Mouse (Mus musculus) midbrain, postnatal 0 days (tissue): Measurements from ENCODE around the gene Lypla2. TPM values are rescaled to one million over a fixed set of nuclear protein-coding genes. Genes with fewer than 3 reads are reported as not detected.

ENCODE experiments used
- ATAC-seq: fragments of 200-750 bp; cut with Nextera tagmentation; 2 replicates; pipeline ENCODE4 v1.8.0; 2017; ENCODE audit warnings: moderate number of reproducible peaks, mild to moderate bottlenecking, moderate TSS enrichment, moderate library complexity; ENCODE audit not compliant: low FRiP score
- DNase-seq: peaks from one replicate; pipeline ENCODE4 v3.0.0-alpha.2; 2015; ENCODE audit warnings: low spot score
- H3K27ac ChIP-seq: fragments of 300-500 bp; sonication (generic); 2 replicates; pipeline ENCODE4 v1.5.1; 2014; ENCODE audit warnings: low read depth, mild to moderate bottlenecking, low read length, mixed read lengths
- H3K27me3 ChIP-seq: fragments of 300-500 bp; sonication (generic); 2 replicates; pipeline ENCODE4 v1.6.1; 2014; ENCODE audit warnings: low read length, control low read depth, mixed read lengths; ENCODE audit not compliant: insufficient read depth
- H3K36me3 ChIP-seq: fragments of 300-500 bp; sonication (generic); 2 replicates; pipeline ENCODE4 v1.6.1; 2014; ENCODE audit warnings: low read length, control low read depth, mixed read lengths; ENCODE audit not compliant: insufficient read depth
- H3K4me1 ChIP-seq: fragments of 300-500 bp; sonication (generic); 2 replicates; pipeline ENCODE4 v1.6.1; 2014; ENCODE audit warnings: mild to moderate bottlenecking, control low read depth, antibody characterized with exemption, low read length, mixed read lengths; ENCODE audit not compliant: insufficient read depth
- H3K4me2 ChIP-seq: fragments of 300-500 bp; sonication (generic); 2 replicates; pipeline ENCODE4 v1.6.1; 2014; ENCODE audit warnings: low read depth, mild to moderate bottlenecking, low read length, mixed read lengths; ENCODE audit not compliant: poor library complexity, severe bottlenecking
- H3K4me3 ChIP-seq: fragments of 300-500 bp; sonication (generic); 2 replicates; pipeline ENCODE4 v1.5.1; 2014; ENCODE audit warnings: low read depth, mild to moderate bottlenecking, low read length, moderate library complexity
- H3K9ac ChIP-seq: fragments of 300-500 bp; sonication (generic); replicated peaks from 2 replicates; pipeline ENCODE4 v1.6.1; 2014; ENCODE audit warnings: mild to moderate bottlenecking, low read length, moderate library complexity, mixed read lengths; ENCODE audit not compliant: poor library complexity, severe bottlenecking
- H3K9me3 ChIP-seq: fragments of 300-500 bp; sonication (generic); 2 replicates; pipeline ENCODE4 v1.6.1; 2016; ENCODE audit warnings: low read length, control low read depth
- CTCF ChIP-seq: IDR thresholded peaks from 2 replicates; pipeline ENCODE4 v1.5.1; 2016; ENCODE audit warnings: antibody characterized with exemption, mild to moderate bottlenecking
- WGBS: fragments of 180-500 bp; shearing (Covaris S2); extraction: QIAGEN DNeasy Blood & Tissue Kit; methylation state at CpG from one replicate; pipeline ENCODE4 v1.1.7; 2014; 5-methylcytosine and 5-hydroxymethylcytosine counted together
- polyA plus RNA-seq: library from polyadenylated mRNA; unstranded; fragments of >200 nt; fragmentation: Nextera tagmentation; extraction: Ambion mirVana; gene quantifications from 2 replicates; pipeline ENCODE4 v1.2.1, GENCODE M21; 2015
- total RNA-seq: library from RNA; depleted of rRNA; stranded (reverse); fragments of >200 nt; gene quantifications from 2 replicates; pipeline ENCODE4 v1.2.3, GENCODE M21; 2014; rRNA removed

Gene Lypla2
- 157 and 182 TPM in 2 replicates for total RNA-seq
- 212 and 227 TPM in 2 replicates for polyA plus RNA-seq

DNA sequence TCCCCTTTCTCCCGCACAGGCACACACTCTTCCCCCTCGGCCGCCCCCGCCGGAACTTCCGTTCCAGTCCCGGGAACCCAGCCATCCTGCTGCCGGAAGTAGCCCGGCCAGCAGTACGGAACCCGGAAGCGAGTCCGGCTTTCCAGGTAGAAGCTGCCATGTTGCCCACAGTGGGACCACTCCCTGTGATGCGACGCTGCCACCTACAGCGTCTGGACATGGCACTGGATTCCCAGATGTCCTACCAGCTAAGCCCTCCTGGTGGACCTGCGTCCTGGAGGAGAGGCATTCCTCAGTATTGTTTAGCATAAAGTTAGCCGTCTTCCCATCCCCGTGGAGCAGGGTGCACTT lies at the start of gene Lypla2:
Lypla2 (minus strand) TSS at position 71 of the 351 bp plus-strand sequence.
- no peaks in the 10 kb centered on the region for H3K27me3 ChIP-seq
- ATAC-seq, result peak; percentile 78
- WGBS, result under 1% methylated on average over 18 of the region's 19 CpGs
- H3K9ac ChIP-seq, result peak within 1 kb of the TSS; percentile 95
- peaks cover 8% of the 10 kb centered on the region; the same call in 1 of the 2 replicates for H3K4me1 ChIP-seq
- H3K27ac ChIP-seq, result peak within 1 kb of the TSS; percentile 76
- peaks cover 54% of the 10 kb centered on the region for H3K36me3 ChIP-seq
- TF ChIP-seq CTCF, result peak; percentile 44
- H3K9me3 ChIP-seq, result no peaks in the 10 kb centered on the region
- DNase-seq, result peak; percentile 93
- peak within 1 kb of the TSS; percentile 93 for H3K4me2 ChIP-seq
- H3K4me3 ChIP-seq, result peak within 1 kb of the TSS; percentile 98

DNA sequence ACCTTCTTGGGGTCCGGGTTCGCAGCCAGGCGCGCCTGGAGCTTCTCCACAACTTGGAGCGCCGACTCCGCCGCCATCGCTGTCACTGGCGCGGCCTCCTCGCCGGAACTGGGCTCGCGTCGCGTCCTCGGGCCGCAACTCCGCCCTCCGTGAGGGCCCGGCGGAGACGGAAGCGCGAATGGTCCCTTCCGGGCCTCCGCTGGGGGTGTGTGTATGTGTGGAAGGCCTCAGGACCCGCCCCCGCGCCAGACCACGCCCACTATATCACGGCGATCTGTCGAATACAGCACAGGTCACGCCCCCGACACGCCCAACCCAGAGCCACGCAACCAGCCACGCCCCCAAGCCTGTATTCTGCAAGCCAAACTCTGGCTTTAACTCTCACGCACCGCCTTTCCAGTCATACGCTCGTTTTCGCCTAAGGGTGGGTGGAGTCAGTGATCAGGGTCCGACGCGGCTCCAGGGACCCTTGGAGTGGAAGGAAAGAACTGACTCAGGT lies 49.2 kb upstream of the Lypla2 start, which contains the start of gene Eloa:
Eloa (minus strand) TSS at position 215 of the 499 bp plus-strand sequence.
- DNase-seq (peak; percentile 98), ATAC-seq (peak; percentile 98)
- TF ChIP-seq CTCF, result no peak
- under 1% methylated on average over 46 of the region's 48 CpGs for WGBS
- Histone ChIP-seq H3K27me3 (no peaks in the 10 kb centered on the region), H3K4me1 (0 out of 2 replicates have a peak, but pooled peaks cover 8% of the 10 kb centered on the region), H3K36me3 (no peaks in the 10 kb centered on the region), H3K4me3 (peak within 1 kb of the TSS; percentile 88), H3K9ac (peak within 1 kb of the TSS; percentile 96), H3K27ac (peak within 1 kb of the TSS; percentile 84), H3K4me2 (peak within 1 kb of the TSS; percentile 90), H3K9me3 (no peaks in the 10 kb centered on the region)

- H3K4me3 ChIP-seq, result peak overlapping the region; percentile 88
- H3K27me3 ChIP-seq, result no peaks in the 10 kb centered on the region
- H3K27ac ChIP-seq, result peak overlapping the region; percentile 84
- DNase-seq (peak; percentile 5), ATAC-seq (peak; percentile 73)
- no peaks in the 10 kb centered on the region for H3K9me3 ChIP-seq
- peak overlapping the region; percentile 90 for H3K4me2 ChIP-seq
- H3K9ac ChIP-seq, result peak overlapping the region; percentile 96
- 0 out of 2 replicates have a peak, but pooled peaks cover 8% of the 10 kb centered on the region for H3K4me1 ChIP-seq
- no peak for TF ChIP-seq CTCF
- WGBS, result under 1% methylated on average over 45 of the region's 62 CpGs
- H3K36me3 ChIP-seq, result no peaks in the 10 kb centered on the region
These were observed 48.5 kb upstream of the Lypla2 start for GRCm38 (mm10) chr4:136020743-136021548.

GRCm38 (mm10) chr4:136016059-136016602 lies 43.7 kb upstream of the Lypla2 start:
- Histone ChIP-seq H3K9ac (no peak overlapping the region), H3K27ac (no peak overlapping the region), H3K36me3 (peaks cover 17% of the 10 kb centered on the region), H3K27me3 (no peaks in the 10 kb centered on the region), H3K4me1 (0 out of 2 replicates have a peak, but pooled peaks cover 8% of the 10 kb centered on the region), H3K4me3 (no peak overlapping the region), H3K9me3 (no peaks in the 10 kb centered on the region), H3K4me2 (no peak overlapping the region)
- DNase-seq, result no peak
- no peak for TF ChIP-seq CTCF
- 78% methylated on average over 3 of the region's 3 CpGs for WGBS
- no peak for ATAC-seq

DNA sequence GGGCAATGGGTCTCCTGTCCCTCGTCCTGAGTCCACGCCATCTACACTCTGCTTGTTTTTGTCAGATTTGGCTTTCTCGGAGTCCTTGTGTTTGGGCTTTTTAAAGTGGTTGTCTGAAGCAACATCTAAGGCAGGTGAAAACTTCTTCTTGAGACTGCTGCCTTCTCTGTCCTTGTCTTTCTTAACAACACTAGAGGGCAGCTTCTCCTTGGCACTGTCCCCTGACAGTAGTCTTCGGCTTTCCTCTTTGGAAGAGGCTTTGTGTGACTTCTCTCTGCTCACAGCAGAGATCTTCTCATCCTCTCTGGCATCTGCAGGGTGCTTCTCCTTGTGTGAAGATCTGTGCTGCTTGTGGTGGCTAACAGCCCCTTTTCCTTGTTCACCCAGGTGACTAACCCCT lies 38.2 kb upstream of the Lypla2 start:
- H3K36me3 ChIP-seq, result peaks cover 64% of the 10 kb centered on the region
- H3K9me3 ChIP-seq, result no peaks in the 10 kb centered on the region
- 0 out of 2 replicates have a peak, but pooled peaks have one; percentile 10 for TF ChIP-seq CTCF
- no peak overlapping the region for H3K4me2 ChIP-seq
- DNase-seq (no peak), ATAC-seq (no peak)
- H3K4me3 ChIP-seq, result no peak overlapping the region
- H3K27me3 ChIP-seq, result no peaks in the 10 kb centered on the region
- no peak overlapping the region for H3K9ac ChIP-seq
- H3K27ac ChIP-seq, result no peak overlapping the region
- H3K4me1 ChIP-seq, result no peaks in the 10 kb centered on the region
- WGBS, result 89% methylated on average over 4 of the region's 4 CpGs
